Mouse (Mus musculus): ENCODE measurements at regions not wholly inside any gene's neighbourhood (a gene's known extent, or its start where the extent isn't known, plus 50 kb on each side); places are given as distances from the start of the nearest gene placed in this dataset.

- TF ChIP-seq CTCF (IDR thresholded peaks at IDR 0.05; ENCODE audit: control insufficient read depth, insufficient read depth, insufficient read length) (no peak), USF1 (IDR thresholded peaks at IDR 0.05; ENCODE audit: low read depth) (no peak), MAX (IDR thresholded peaks at IDR 0.05) (no peak), MYOG (IDR thresholded peaks at IDR 0.05; ENCODE audit: control insufficient read depth, extremely low read depth, insufficient read length) (no peak), FOSL1 (IDR thresholded peaks at IDR 0.05; ENCODE audit: insufficient read depth, low read length, poor library complexity, severe bottlenecking) (no peak)
Measured at GRCm38 (mm10) chr7:117878903-117879302, 237.1 kb downstream of the Rps15a start.
